Mouse (Mus musculus) myocyte (in vitro differentiated cells): ENCODE data around the gene Cux1. TPM values are rescaled to one million over a fixed set of nuclear protein-coding genes. Genes with fewer than 3 reads are reported as not detected.

Experiments used
- H3K27me3 ChIP-seq: one replicate; pipeline ENCODE4 v1.6.1; 2011; ENCODE audit not compliant: control insufficient read depth, insufficient read depth, insufficient read length
- H3K36me3 ChIP-seq: one replicate; pipeline ENCODE4 v1.6.1; 2011; ENCODE audit not compliant: control insufficient read depth, insufficient read depth
- H3K4me2 ChIP-seq: one replicate; pipeline ENCODE4 v1.6.1; 2011; ENCODE audit warnings: low read depth, control low read depth
- H3K4me3 ChIP-seq: one replicate; pipeline ENCODE4 v1.5.1; 2011; ENCODE audit warnings: mild to moderate bottlenecking, control low read depth, moderate library complexity
- H3K79me2 ChIP-seq: one replicate; pipeline ENCODE4 v1.6.1; 2011; ENCODE audit not compliant: control insufficient read depth, insufficient read depth
- H3ac ChIP-seq: one replicate; pipeline ENCODE4 v1.6.1; 2011; ENCODE audit not compliant: control insufficient read depth, insufficient read length
- CEBPB ChIP-seq: IDR thresholded peaks from 2 replicates; pipeline ENCODE4 v1.6.1; 2011; ENCODE audit warnings: mild to moderate bottlenecking, moderate library complexity; ENCODE audit not compliant: poor library complexity, insufficient read depth, severe bottlenecking
- E2F4 ChIP-seq: IDR thresholded peaks from one replicate; pipeline ENCODE4 v1.6.1; 2011; ENCODE audit warnings: mild to moderate bottlenecking, control low read depth, moderate library complexity; ENCODE audit not compliant: insufficient read depth
- MAX ChIP-seq: IDR thresholded peaks from one replicate; pipeline ENCODE4 v1.6.1; 2011; ENCODE audit warnings: low read depth, mild to moderate bottlenecking, control low read depth
- MYOD1 ChIP-seq, 3 experiments: IDR thresholded peaks; one replicate each; pipeline ENCODE4 v1.6.1; 2011; ENCODE audit warnings: control low read depth in 2 of 3, low read depth in 2 of 3, mild to moderate bottlenecking in 2 of 3, moderate library complexity in 1 of 3; ENCODE audit not compliant: insufficient read length in 2 of 3, control insufficient read depth in 1 of 3
- MYOG ChIP-seq, 3 experiments: IDR thresholded peaks; one replicate each; pipeline ENCODE4 v1.6.1; 2011; ENCODE audit warnings: control low read depth in 2 of 3, low read depth in 2 of 3, mild to moderate bottlenecking in 2 of 3; ENCODE audit not compliant: insufficient read length in 2 of 3, control insufficient read depth in 1 of 3, insufficient read depth in 1 of 3
- POLR2A ChIP-seq: IDR thresholded peaks from one replicate; pipeline ENCODE4 v1.6.1; 2011; ENCODE audit warnings: low read depth, mild to moderate bottlenecking, control low read depth, moderate library complexity; ENCODE audit not compliant: insufficient read length
- POLR2AphosphoS2 ChIP-seq: IDR thresholded peaks from one replicate; pipeline ENCODE4 v1.6.1; 2011; ENCODE audit warnings: low read depth, control low read depth; ENCODE audit not compliant: insufficient read length
- REST ChIP-seq: IDR thresholded peaks from one replicate; pipeline ENCODE4 v1.6.1; 2011; ENCODE audit warnings: mild to moderate bottlenecking, control low read depth, moderate library complexity; ENCODE audit not compliant: insufficient read depth, insufficient read length
- SRF ChIP-seq: IDR thresholded peaks from one replicate; pipeline ENCODE4 v1.6.1; 2011; ENCODE audit warnings: low read depth; ENCODE audit not compliant: control insufficient read depth, insufficient read length
- TCF12 ChIP-seq: IDR thresholded peaks from one replicate; pipeline ENCODE4 v1.6.1; 2011; ENCODE audit warnings: mild to moderate bottlenecking, control low read depth; ENCODE audit not compliant: poor library complexity, insufficient read depth, severe bottlenecking
- TCF3 ChIP-seq: IDR thresholded peaks from one replicate; pipeline ENCODE4 v1.6.1; 2011; ENCODE audit warnings: low read depth, control low read depth; ENCODE audit not compliant: insufficient read length
- USF1 ChIP-seq: IDR thresholded peaks from one replicate; pipeline ENCODE4 v1.6.1; 2011; ENCODE audit warnings: low read depth, mild to moderate bottlenecking, control low read depth, moderate library complexity
- polyA plus RNA-seq: library from polyadenylated mRNA; unstranded; fragments of >200 nt; fragmentation: generic; extraction: Trizol; gene quantifications from one replicate; pipeline ENCODE4 v1.2.1, GENCODE M21; 2012; ENCODE audit warnings: missing spikeins

Cux1 gene
- polyA plus RNA-seq, 1 experiment, result 50.7 TPM

DNA sequence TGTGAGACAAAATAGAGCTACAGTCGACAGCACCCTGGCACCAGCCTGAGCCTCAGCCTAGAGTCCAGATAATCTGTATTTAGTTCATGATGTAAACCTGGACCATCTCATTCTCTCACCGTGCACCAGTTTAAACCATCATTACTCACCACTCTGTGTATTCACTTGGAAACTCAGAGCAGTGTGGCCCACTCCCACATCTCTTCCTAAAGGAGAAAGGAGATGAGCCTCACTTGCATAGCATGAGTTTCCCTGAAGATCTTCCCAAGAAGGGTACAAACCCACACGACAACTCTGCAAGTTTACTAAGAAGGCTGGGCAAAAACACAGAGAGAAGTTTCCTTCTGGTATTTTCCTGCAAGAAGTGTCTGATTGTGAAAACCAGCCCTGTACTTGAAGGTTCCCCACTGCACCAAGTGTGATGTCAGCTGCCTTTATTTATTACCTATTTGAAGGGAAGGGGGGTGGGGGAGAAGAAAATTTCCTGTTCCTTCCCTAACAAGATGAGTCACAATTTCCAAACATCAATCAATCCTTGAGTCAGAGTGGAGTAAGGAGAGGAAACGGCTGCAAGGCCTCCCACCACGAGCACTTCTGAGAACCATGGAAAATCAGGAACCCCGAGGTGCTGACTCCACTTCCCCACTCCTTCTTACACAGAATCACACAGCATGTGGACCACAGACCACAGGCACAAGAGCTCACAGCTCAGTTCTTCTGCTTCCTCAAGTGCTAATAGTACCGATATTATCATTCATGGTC is 109.0 kb downstream of the Cux1 start:
- Histone ChIP-seq H3K4me2 (peak overlapping the region; percentile 50), H3K79me2 (peaks cover 50% of the 10 kb centered on the region), H3K36me3 (no peaks in the 10 kb centered on the region), H3K27me3 (no peaks in the 10 kb centered on the region), H3ac (no peak overlapping the region), H3K4me3 (no peak overlapping the region)
- 0 out of 2 replicates have a peak, but pooled peaks have one; percentile 17 for TF ChIP-seq CEBPB
- TF ChIP-seq MYOD1 (IDR thresholded peaks at IDR 0.05; ENCODE audit: control insufficient read depth in 1 of 3, insufficient read length in 2 of 3, low read depth in 2 of 3), result no peak
- no peak for TF ChIP-seq TCF12
- no peak for TF ChIP-seq MAX

DNA sequence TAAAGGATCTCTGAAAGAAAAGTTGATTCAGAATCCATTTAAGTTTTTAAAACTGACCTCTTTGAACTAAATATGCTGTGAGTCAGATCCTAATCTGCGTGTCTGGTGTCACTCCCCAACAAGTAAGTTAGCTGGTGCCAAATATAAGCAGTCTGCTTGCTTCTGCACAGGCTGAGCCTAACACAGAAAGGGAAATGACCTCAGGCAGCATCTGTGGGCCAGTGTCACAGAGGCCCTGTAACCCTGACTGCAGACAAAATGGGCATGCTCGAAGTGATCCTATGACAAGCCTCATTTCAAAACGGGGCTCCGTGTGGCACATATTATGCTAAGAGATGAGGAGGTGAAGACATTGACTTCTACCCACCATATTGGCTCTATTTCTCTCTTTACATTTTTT is 110.9 kb downstream of the Cux1 start:
- Histone ChIP-seq H3ac (no peak overlapping the region), H3K36me3 (no peaks in the 10 kb centered on the region), H3K4me2 (no peak overlapping the region), H3K79me2 (peaks cover 44% of the 10 kb centered on the region), H3K27me3 (no peaks in the 10 kb centered on the region), H3K4me3 (no peak overlapping the region)
- no peak for TF ChIP-seq REST
- no peak for TF ChIP-seq MYOG (IDR thresholded peaks at IDR 0.05; ENCODE audit: control insufficient read depth in 1 of 3, insufficient read depth in 1 of 3, insufficient read length in 2 of 3, low read depth in 2 of 3)
- no peak for TF ChIP-seq TCF12
- TF ChIP-seq MYOD1 (IDR thresholded peaks at IDR 0.05; ENCODE audit: control insufficient read depth in 1 of 3, insufficient read length in 2 of 3, low read depth in 2 of 3), result peak in 2 of 3 experiments; percentile 13 to 27
- no peak for TF ChIP-seq POLR2AphosphoS2

DNA sequence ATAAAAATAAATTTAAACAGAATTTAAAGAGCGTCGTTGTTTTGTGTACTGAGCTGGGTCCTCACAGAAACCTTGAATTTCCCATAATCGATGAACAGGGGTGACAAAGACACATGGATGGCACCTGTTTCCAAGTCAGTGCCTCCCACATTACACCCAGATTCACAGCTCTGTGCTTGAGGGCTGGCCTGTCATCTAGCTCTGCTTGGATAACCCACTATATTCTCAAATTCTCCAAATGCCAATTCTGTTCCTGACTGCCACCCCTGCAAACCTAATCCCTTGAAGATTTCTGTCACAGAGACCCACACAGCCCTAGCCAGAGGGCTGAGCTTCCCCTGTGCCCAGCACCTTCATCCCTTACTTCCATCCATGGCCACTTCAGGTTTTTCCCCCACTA is 114.6 kb downstream of the Cux1 start:
- H3K36me3 ChIP-seq, result no peaks in the 10 kb centered on the region
- H3K4me3 ChIP-seq, result no peak overlapping the region
- no peak overlapping the region for H3ac ChIP-seq
- peaks cover 33% of the 10 kb centered on the region for H3K79me2 ChIP-seq
- H3K27me3 ChIP-seq, result no peaks in the 10 kb centered on the region
- TF ChIP-seq POLR2A, result no peak
- H3K4me2 ChIP-seq, result no peak overlapping the region

DNA sequence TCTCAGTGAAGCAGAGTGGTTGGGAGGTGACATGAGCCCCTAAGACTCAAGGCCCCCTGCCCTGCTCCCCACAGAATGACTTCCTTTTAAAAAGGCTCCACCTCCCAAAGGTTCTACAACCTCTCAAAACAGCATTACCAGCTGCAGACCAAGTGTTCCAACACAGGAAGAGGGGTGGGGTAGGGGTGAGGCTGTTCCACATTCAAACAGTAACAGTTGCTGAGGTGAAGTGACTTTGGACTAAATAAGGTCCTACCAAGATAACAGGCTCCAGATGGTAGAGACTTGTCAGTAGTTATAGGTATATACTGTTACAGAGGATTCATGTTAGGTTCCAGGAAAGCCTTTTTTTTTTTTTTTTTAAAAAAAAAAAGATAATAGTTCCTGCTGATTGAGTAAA is 117.5 kb downstream of the Cux1 start:
- Histone ChIP-seq H3K4me2 (no peak overlapping the region), H3K4me3 (no peak overlapping the region), H3K79me2 (peaks cover 32% of the 10 kb centered on the region), H3K27me3 (no peaks in the 10 kb centered on the region), H3ac (no peak overlapping the region), H3K36me3 (no peaks in the 10 kb centered on the region)
- no peak for TF ChIP-seq CEBPB
- TF ChIP-seq MYOD1 (IDR thresholded peaks at IDR 0.05; ENCODE audit: control insufficient read depth in 1 of 3, insufficient read length in 2 of 3, low read depth in 2 of 3), result peak in 1 of 3 experiments; percentile 35

DNA sequence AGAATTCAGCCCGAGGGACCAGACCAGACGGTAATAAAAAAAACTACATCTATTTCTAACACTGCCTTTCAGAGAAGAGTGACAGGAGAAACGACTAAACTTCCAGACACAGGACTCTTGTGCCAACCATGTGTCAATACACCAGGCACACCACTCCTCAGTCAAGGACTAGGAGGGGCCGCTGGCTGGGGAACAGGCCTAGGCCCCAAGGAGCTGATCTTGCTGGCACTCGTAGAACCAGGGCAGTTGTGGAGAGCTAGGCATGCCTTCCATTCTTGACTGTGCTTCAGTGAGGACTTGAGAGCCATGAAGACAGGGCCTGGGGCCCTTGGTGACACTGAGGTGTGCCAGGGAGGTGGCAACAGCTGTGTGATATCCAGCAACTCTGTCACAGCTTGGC is 121.3 kb downstream of the Cux1 start:
- no peaks in the 10 kb centered on the region for H3K27me3 ChIP-seq

More for the DNA sequence above, 121.3 kb downstream of the Cux1 start:
- Histone ChIP-seq H3ac (no peak overlapping the region), H3K4me3 (no peak overlapping the region), H3K36me3 (no peaks in the 10 kb centered on the region), H3K79me2 (peaks cover 16% of the 10 kb centered on the region), H3K4me2 (no peak overlapping the region)
- TF ChIP-seq E2F4 (no peak), CEBPB (no peak), MAX (no peak), REST (no peak), USF1 (no peak), POLR2AphosphoS2 (no peak), TCF3 (no peak), MYOG (IDR thresholded peaks at IDR 0.05; ENCODE audit: control insufficient read depth in 1 of 3, insufficient read depth in 1 of 3, insufficient read length in 2 of 3, low read depth in 2 of 3) (no peak), SRF (no peak), MYOD1 (IDR thresholded peaks at IDR 0.05; ENCODE audit: control insufficient read depth in 1 of 3, insufficient read length in 2 of 3, low read depth in 2 of 3) (no peak), TCF12 (no peak), POLR2A (no peak)
